Mouse (Mus musculus): Measurements from ENCODE around the gene Syt13. TPM values are rescaled to one million over a fixed set of nuclear protein-coding genes. Genes with fewer than 3 reads are reported as not detected.

Gene Syt13
- not detected in 2 replicates for total RNA-seq (2014; fragmentation: Nextera tagmentation)
- total RNA-seq (2017) = not detected in 2 replicates

DNA sequence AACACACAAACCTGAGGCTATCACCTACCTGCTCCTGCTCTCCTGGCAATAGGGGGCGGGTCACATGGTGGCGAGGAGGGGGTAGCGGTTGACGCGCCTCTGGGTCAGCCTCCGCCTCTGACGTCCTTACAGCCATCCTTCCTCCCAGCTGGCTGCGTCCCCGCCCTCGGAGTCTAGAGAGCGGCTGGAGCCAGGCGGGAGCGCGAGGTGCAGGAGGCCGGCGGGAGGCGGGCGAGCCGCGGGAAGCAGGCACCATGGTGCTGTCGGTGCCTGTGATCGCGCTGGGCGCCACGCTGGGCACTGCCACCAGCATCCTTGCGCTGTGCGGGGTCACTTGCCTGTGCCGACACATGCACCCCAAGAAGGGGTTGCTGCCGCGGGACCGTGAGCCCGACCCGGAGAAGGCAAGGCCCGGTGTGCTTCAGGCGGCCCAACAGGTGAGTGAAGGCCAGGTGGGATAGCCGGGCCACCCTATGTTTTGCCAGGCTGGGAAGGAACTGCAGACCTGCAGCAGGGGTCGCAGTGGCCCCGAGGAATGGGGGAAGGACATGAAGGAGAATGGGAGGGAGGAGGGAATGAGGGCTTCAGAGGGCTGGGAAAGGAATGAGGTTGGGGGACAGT lies at the start of gene Syt13:
TSS of gene Syt13 (plus strand) at position 166 of the 621 bp plus-strand sequence.
- ATAC-seq (replicated peaks; ENCODE audit: low FRiP score, low TSS enrichment, poor library complexity, severe bottlenecking) = 0 out of 2 replicates have a peak, but pooled peaks have one; percentile 38

DNA sequence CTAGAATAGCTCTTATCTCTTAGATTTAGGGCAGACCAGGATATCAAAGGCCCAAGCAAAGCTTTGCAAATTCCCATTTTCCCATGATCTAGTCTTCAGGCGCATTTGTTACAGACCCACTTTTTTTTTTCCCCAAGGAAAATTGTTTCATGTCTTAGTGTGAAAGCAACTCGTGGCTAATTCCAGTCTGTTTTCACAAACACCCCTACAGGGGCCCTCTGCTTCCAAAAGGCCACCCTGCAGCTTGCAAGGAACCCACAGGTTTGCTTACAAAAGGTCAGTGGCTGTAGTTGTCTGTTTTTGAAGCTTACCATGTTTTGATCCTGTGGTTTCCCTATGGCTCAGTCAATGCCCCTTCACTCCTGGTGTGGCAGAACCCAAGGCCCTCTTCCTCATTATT lies 48.3 kb upstream of the Syt13 start:
- ATAC-seq (replicated peaks; ENCODE audit: low FRiP score, low TSS enrichment, poor library complexity, severe bottlenecking) = no peak

DNA sequence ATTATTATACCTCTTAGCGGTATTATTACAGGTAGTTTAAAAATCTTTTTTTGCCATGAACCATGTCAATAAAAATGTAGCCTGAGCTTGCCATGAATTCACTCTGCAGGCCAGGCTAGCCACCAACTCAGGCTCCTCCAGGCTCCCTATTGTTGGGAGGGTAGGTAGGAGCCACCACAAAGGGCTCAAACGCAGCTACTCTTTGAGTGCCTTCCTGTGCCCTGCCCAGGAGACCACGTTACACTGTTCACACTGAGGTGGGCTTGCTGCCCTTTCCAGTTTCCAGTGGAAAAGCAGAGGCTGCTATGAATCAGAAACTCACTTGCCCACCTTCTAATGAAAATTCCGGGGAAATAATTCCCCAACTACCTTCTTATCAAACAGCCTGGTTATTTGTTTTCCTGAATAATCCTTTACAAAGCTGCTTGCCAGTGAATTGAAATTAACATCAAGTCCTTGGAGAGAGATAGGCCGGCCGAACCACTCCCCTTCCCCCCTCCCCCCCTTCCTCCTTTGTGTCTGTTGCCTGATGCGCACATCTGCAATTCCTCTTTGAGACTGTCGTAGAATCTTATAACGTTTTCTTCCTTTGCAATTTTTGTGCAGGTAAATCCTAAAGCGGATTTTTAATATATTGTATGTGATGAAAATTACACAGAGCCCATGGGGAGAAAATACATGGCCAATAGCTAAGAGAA lies 44.6 kb upstream of the Syt13 start:
- ATAC-seq (replicated peaks; ENCODE audit: low FRiP score, low TSS enrichment, poor library complexity, severe bottlenecking) = no peak

GRCm38 (mm10) chr2:92871093-92871686 lies 43.7 kb upstream of the Syt13 start:
- ATAC-seq (replicated peaks; ENCODE audit: low FRiP score, low TSS enrichment, poor library complexity, severe bottlenecking) = no peak

GRCm38 (mm10) chr2:92872652-92873051 lies 42.2 kb upstream of the Syt13 start:
- no peak for ATAC-seq (replicated peaks; ENCODE audit: low FRiP score, low TSS enrichment, poor library complexity, severe bottlenecking)

GRCm38 (mm10) chr2:92874592-92874991 lies 40.3 kb upstream of the Syt13 start:
- no peak for ATAC-seq (replicated peaks; ENCODE audit: low FRiP score, low TSS enrichment, poor library complexity, severe bottlenecking)

GRCm38 (mm10) chr2:92877488-92877887 lies 37.4 kb upstream of the Syt13 start:
- ATAC-seq (replicated peaks; ENCODE audit: low FRiP score, low TSS enrichment, poor library complexity, severe bottlenecking) = no peak

- ATAC-seq (replicated peaks; ENCODE audit: low FRiP score, low TSS enrichment, poor library complexity, severe bottlenecking) = no peak
Observed at GRCm38 (mm10) chr2:92883039-92883911, 31.6 kb upstream of the Syt13 start.

- peak; percentile 52 for ATAC-seq (replicated peaks; ENCODE audit: low FRiP score, low TSS enrichment, poor library complexity, severe bottlenecking)
Observed at GRCm38 (mm10) chr2:92883912-92884243, 31.0 kb upstream of the Syt13 start.

DNA sequence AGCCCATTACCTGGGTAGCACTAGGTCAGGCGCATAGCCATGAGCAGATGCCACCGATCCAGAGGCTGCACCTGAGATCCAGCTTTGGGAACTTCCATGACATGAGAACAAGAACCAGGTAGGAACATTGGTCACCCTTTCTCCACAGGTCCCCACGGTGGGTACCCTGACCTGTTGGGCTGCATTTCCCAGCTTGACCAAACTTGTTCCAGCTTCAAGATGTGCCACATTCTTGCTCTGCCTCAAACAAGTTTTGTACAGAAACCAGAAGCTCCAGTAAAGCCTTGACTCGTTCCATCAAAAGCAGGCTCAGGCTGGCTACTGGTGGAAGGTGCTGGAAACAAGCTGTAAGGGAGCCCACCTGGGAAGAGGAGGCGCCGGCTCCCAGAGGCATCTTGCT lies 29.9 kb upstream of the Syt13 start:
- no peak for ATAC-seq (replicated peaks; ENCODE audit: low FRiP score, low TSS enrichment, poor library complexity, severe bottlenecking)

DNA sequence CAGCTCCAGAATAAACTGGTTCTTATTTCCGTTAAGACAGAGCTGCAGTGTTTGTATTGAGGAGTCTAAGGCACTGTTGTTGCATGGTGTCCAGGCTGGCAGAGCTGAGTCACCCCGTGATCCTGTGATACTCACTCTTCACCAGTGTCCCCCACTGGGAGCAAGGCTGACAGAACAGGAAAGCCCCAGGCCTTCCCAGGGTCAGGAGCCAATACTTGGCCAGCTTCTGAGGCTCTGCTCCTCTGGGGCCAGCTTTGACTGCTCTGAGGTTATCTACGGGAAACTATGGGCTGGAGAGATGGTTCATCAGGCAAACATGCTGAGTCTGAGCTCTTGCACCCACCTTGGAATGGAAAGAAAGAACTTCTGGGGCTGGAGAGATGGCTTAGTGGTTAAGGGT lies 28.0 kb upstream of the Syt13 start:
- ATAC-seq (replicated peaks; ENCODE audit: low FRiP score, low TSS enrichment, poor library complexity, severe bottlenecking) = no peak

DNA sequence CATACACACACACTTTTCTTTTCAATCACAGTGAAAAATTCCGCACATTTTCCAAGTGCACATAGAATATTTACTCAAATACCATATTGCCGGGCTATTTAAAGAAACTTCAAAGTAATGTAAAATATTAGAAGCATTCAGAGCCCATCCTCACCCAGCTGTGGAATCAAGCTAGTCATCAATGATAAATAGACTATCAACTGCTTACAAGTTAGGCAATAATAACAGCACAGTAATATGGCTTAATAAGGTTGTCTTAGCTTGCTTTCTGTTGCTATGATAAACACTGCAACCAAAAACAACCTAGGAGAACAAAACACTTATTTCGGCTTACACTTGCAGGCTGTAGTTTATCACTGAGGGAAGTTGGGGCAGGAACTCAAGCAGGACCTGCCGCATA lies 22.4 kb upstream of the Syt13 start:
- no peak for ATAC-seq (replicated peaks; ENCODE audit: low FRiP score, low TSS enrichment, poor library complexity, severe bottlenecking)

DNA sequence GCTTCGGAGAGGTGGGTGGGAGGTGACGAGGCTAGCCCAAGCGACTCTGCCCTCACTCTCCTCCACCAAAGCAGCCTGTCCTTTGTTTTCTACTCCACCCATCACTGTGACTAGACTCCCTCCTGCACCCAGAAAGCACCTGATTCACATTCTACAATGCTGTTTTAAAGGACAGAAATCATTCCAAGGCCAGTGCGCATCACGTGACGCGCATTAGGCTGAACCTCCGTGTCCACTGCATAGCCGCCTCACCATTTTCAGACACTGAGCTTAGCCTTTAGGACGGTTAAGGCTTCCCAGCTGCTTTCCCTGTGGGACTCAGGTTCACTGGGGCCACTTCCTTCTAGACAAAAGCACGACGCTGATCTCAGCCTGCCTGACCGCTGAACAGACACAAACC lies 11.2 kb upstream of the Syt13 start:
- no peak for ATAC-seq (replicated peaks; ENCODE audit: low FRiP score, low TSS enrichment, poor library complexity, severe bottlenecking)

GRCm38 (mm10) chr2:92904307-92904859 lies 10.5 kb upstream of the Syt13 start:
- peak; percentile 68; the same call in 1 of the 2 replicates for ATAC-seq (replicated peaks; ENCODE audit: low FRiP score, low TSS enrichment, poor library complexity, severe bottlenecking)

GRCm38 (mm10) chr2:92910371-92910770 lies 4.5 kb upstream of the Syt13 start:
- no peak for ATAC-seq (replicated peaks; ENCODE audit: low FRiP score, low TSS enrichment, poor library complexity, severe bottlenecking)

- ATAC-seq (replicated peaks; ENCODE audit: low FRiP score, low TSS enrichment, poor library complexity, severe bottlenecking) = no peak
Observed at GRCm38 (mm10) chr2:92912312-92912711, 2.6 kb upstream of the Syt13 start.

- ATAC-seq (replicated peaks; ENCODE audit: low FRiP score, low TSS enrichment, poor library complexity, severe bottlenecking) = no peak
Observed at GRCm38 (mm10) chr2:92913295-92913694, 1.6 kb upstream of the Syt13 start.

DNA sequence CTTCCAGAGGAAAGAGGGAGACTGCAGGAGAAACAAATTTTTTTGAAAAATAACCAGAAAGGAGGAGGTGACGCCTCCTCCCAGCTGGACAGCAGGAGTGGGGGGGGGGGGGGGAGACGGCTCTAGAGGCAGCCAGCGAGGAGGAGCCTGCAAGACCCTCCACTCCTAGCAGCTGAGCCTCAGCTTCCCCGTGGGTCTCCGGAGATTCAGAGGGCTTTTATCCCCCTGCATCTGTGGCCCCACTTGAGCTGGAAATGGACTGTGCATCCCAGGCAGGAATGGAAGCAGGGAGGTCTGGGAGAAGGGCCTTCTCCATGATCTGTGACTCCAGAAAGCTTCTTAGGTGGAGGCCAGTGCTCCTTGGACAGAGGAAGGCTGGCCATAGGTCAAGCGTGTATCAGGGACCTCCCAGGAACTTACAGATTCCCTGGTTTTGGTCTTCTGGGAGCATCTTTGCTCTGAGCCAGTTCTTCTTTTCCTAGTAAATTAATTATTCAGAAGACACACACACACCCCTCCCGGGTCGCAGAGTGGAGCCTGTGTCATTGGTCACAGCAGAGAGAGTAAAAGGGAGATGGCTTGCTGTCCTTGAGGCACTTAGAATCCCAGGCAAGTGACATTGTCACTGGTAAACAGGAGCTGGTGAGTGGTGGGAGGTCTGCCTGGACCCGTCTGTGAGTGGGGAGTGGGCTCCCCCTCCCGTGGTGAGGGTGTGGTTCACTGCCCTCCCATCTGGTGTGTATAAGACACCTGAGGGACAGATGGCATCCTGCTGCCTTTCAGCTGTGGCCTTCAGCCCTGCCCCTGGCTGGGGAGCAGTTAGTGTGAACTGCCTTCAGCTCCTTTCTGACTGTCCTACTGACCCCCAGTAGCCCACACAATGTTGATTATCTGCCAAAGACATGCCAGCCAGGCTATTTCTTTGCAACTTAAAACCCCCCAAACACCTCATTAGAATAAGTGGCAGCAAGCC lies 1.0 kb downstream of the Syt13 start:
- no peak for ATAC-seq (replicated peaks; ENCODE audit: low FRiP score, low TSS enrichment, poor library complexity, severe bottlenecking)
